Mouse (Mus musculus): Measurements from ENCODE around the gene Crim1. TPM values are rescaled to one million over a fixed set of nuclear protein-coding genes. Genes with fewer than 3 reads are reported as not detected.

Gene Crim1
- polyA plus RNA-seq, 1 experiment from 2014 or later: 3.5 TPM

GRCm38 (mm10) chr17:78232703-78233102, 32.7 kb downstream of the Crim1 start:
- 88% methylated on average over 13 of the region's 13 CpGs for WGBS
- Histone ChIP-seq H3K36me3 (ENCODE audit: control insufficient read depth, insufficient read depth, low read length) (no peaks in the 10 kb centered on the region), H3K9me3 (ENCODE audit: control insufficient read depth, low read length) (no peaks in the 10 kb centered on the region), H3K27me3 (ENCODE audit: control insufficient read depth, insufficient read depth, low read length) (no peaks in the 10 kb centered on the region), H3K4me2 (ENCODE audit: low read depth, severe bottlenecking) (no peak overlapping the region), H3K4me1 (ENCODE audit: control insufficient read depth, insufficient read depth, low read length) (no peaks in the 10 kb centered on the region), H3K27ac (replicated peaks; ENCODE audit: low read depth, low read length) (no peak overlapping the region), H3K4me3 (ENCODE audit: low read depth, low read length) (no peak overlapping the region), H3K9ac (ENCODE audit: low read length) (no peak overlapping the region)
- DNase-seq (ENCODE audit: low spot score): no peak
- no peak for ATAC-seq (ENCODE audit: insufficient number of reproducible peaks, low FRiP score, low TSS enrichment, low read depth)

GRCm38 (mm10) chr17:78233873-78234272, 33.8 kb downstream of the Crim1 start:
- H3K27ac ChIP-seq (replicated peaks; ENCODE audit: low read depth, low read length): no peak overlapping the region
- WGBS: 84% methylated on average over 6 of the region's 6 CpGs
- no peaks in the 10 kb centered on the region for H3K4me1 ChIP-seq (ENCODE audit: control insufficient read depth, insufficient read depth, low read length)
- no peak for ATAC-seq (ENCODE audit: insufficient number of reproducible peaks, low FRiP score, low TSS enrichment, low read depth)
- no peak overlapping the region for H3K9ac ChIP-seq (ENCODE audit: low read length)
- H3K4me2 ChIP-seq (ENCODE audit: low read depth, severe bottlenecking): no peak overlapping the region
- H3K36me3 ChIP-seq (ENCODE audit: control insufficient read depth, insufficient read depth, low read length): no peaks in the 10 kb centered on the region
- no peaks in the 10 kb centered on the region for H3K9me3 ChIP-seq (ENCODE audit: control insufficient read depth, low read length)
- DNase-seq (ENCODE audit: low spot score): no peak
- H3K27me3 ChIP-seq (ENCODE audit: control insufficient read depth, insufficient read depth, low read length): no peaks in the 10 kb centered on the region
- no peak overlapping the region for H3K4me3 ChIP-seq (ENCODE audit: low read depth, low read length)

GRCm38 (mm10) chr17:78236126-78236525, 36.1 kb downstream of the Crim1 start:
- 91% methylated on average over 12 of the region's 12 CpGs for WGBS
- Histone ChIP-seq H3K9me3 (ENCODE audit: control insufficient read depth, low read length) (no peaks in the 10 kb centered on the region), H3K4me1 (ENCODE audit: control insufficient read depth, insufficient read depth, low read length) (no peaks in the 10 kb centered on the region), H3K4me2 (ENCODE audit: low read depth, severe bottlenecking) (no peak overlapping the region), H3K4me3 (ENCODE audit: low read depth, low read length) (no peak overlapping the region), H3K27me3 (ENCODE audit: control insufficient read depth, insufficient read depth, low read length) (no peaks in the 10 kb centered on the region), H3K27ac (replicated peaks; ENCODE audit: low read depth, low read length) (no peak overlapping the region), H3K9ac (ENCODE audit: low read length) (no peak overlapping the region), H3K36me3 (ENCODE audit: control insufficient read depth, insufficient read depth, low read length) (no peaks in the 10 kb centered on the region)
- DNase-seq (ENCODE audit: low spot score): no peak
- no peak for ATAC-seq (ENCODE audit: insufficient number of reproducible peaks, low FRiP score, low TSS enrichment, low read depth)

- Histone ChIP-seq H3K4me2 (ENCODE audit: low read depth, severe bottlenecking) (no peak overlapping the region), H3K27me3 (ENCODE audit: control insufficient read depth, insufficient read depth, low read length) (no peaks in the 10 kb centered on the region), H3K9ac (ENCODE audit: low read length) (no peak overlapping the region), H3K36me3 (ENCODE audit: control insufficient read depth, insufficient read depth, low read length) (no peaks in the 10 kb centered on the region), H3K4me3 (ENCODE audit: low read depth, low read length) (no peak overlapping the region), H3K27ac (replicated peaks; ENCODE audit: low read depth, low read length) (no peak overlapping the region), H3K9me3 (ENCODE audit: control insufficient read depth, low read length) (no peaks in the 10 kb centered on the region), H3K4me1 (ENCODE audit: control insufficient read depth, insufficient read depth, low read length) (no peaks in the 10 kb centered on the region; the same call in 1 of the 2 replicates)
- no peak for ATAC-seq (ENCODE audit: insufficient number of reproducible peaks, low FRiP score, low TSS enrichment, low read depth)
- WGBS: 94% methylated on average over 13 of the region's 13 CpGs
- DNase-seq (ENCODE audit: low spot score): no peak
These were observed 37.9 kb downstream of the Crim1 start for GRCm38 (mm10) chr17:78237954-78238353.

- Histone ChIP-seq H3K4me1 (ENCODE audit: control insufficient read depth, insufficient read depth, low read length) (peaks cover 3% of the 10 kb centered on the region), H3K9ac (ENCODE audit: low read length) (no peak overlapping the region), H3K27ac (replicated peaks; ENCODE audit: low read depth, low read length) (no peak overlapping the region), H3K4me3 (ENCODE audit: low read depth, low read length) (no peak overlapping the region), H3K27me3 (ENCODE audit: control insufficient read depth, insufficient read depth, low read length) (no peaks in the 10 kb centered on the region), H3K4me2 (ENCODE audit: low read depth, severe bottlenecking) (no peak overlapping the region), H3K9me3 (ENCODE audit: control insufficient read depth, low read length) (no peaks in the 10 kb centered on the region), H3K36me3 (ENCODE audit: control insufficient read depth, insufficient read depth, low read length) (no peaks in the 10 kb centered on the region)
- DNase-seq (ENCODE audit: low spot score): no peak
- ATAC-seq (ENCODE audit: insufficient number of reproducible peaks, low FRiP score, low TSS enrichment, low read depth): no peak
- 91% methylated on average over 4 of the region's 4 CpGs for WGBS
These were observed 40.1 kb downstream of the Crim1 start for GRCm38 (mm10) chr17:78240161-78240560.

GRCm38 (mm10) chr17:78241238-78241637, 41.2 kb downstream of the Crim1 start:
- 28% methylated on average over 7 of the region's 7 CpGs for WGBS
- H3K27ac ChIP-seq (replicated peaks; ENCODE audit: low read depth, low read length): no peak overlapping the region
- no peak overlapping the region for H3K4me2 ChIP-seq (ENCODE audit: low read depth, severe bottlenecking)
- DNase-seq (ENCODE audit: low spot score) (no peak), ATAC-seq (ENCODE audit: insufficient number of reproducible peaks, low FRiP score, low TSS enrichment, low read depth) (no peak)
- H3K9ac ChIP-seq (ENCODE audit: low read length): no peak overlapping the region
- H3K9me3 ChIP-seq (ENCODE audit: control insufficient read depth, low read length): no peaks in the 10 kb centered on the region
- no peaks in the 10 kb centered on the region for H3K36me3 ChIP-seq (ENCODE audit: control insufficient read depth, insufficient read depth, low read length)
- H3K4me3 ChIP-seq (ENCODE audit: low read depth, low read length): no peak overlapping the region
- peaks cover 10% of the 10 kb centered on the region for H3K4me1 ChIP-seq (ENCODE audit: control insufficient read depth, insufficient read depth, low read length)
- no peaks in the 10 kb centered on the region for H3K27me3 ChIP-seq (ENCODE audit: control insufficient read depth, insufficient read depth, low read length)

GRCm38 (mm10) chr17:78244752-78245151, 44.7 kb downstream of the Crim1 start:
- no peaks in the 10 kb centered on the region for H3K27me3 ChIP-seq (ENCODE audit: control insufficient read depth, insufficient read depth, low read length)
- H3K4me3 ChIP-seq (ENCODE audit: low read depth, low read length): no peak overlapping the region
- no peak overlapping the region for H3K9ac ChIP-seq (ENCODE audit: low read length)
- H3K36me3 ChIP-seq (ENCODE audit: control insufficient read depth, insufficient read depth, low read length): no peaks in the 10 kb centered on the region
- no peak overlapping the region for H3K27ac ChIP-seq (replicated peaks; ENCODE audit: low read depth, low read length)
- no peak overlapping the region for H3K4me2 ChIP-seq (ENCODE audit: low read depth, severe bottlenecking)
- H3K4me1 ChIP-seq (ENCODE audit: control insufficient read depth, insufficient read depth, low read length): peaks cover 10% of the 10 kb centered on the region
- whole genome bisulfite sequencing: 84% methylated on average over 6 of the region's 6 CpGs
- no peaks in the 10 kb centered on the region for H3K9me3 ChIP-seq (ENCODE audit: control insufficient read depth, low read length)
- no peak for ATAC-seq (ENCODE audit: insufficient number of reproducible peaks, low FRiP score, low TSS enrichment, low read depth)
- no peak for DNase-seq (ENCODE audit: low spot score)

GRCm38 (mm10) chr17:78245444-78245843, 45.4 kb downstream of the Crim1 start:
- WGBS: 55% methylated on average over 4 of the region's 4 CpGs
- no peak overlapping the region for H3K9ac ChIP-seq (ENCODE audit: low read length)
- H3K4me1 ChIP-seq (ENCODE audit: control insufficient read depth, insufficient read depth, low read length): peaks cover 10% of the 10 kb centered on the region
- H3K36me3 ChIP-seq (ENCODE audit: control insufficient read depth, insufficient read depth, low read length): no peaks in the 10 kb centered on the region
- ATAC-seq (ENCODE audit: insufficient number of reproducible peaks, low FRiP score, low TSS enrichment, low read depth): no peak
- H3K27ac ChIP-seq (replicated peaks; ENCODE audit: low read depth, low read length): 0 out of 2 replicates have a peak overlapping the region, but pooled peaks have one; percentile 31
- H3K9me3 ChIP-seq (ENCODE audit: control insufficient read depth, low read length): no peaks in the 10 kb centered on the region
- no peak overlapping the region for H3K4me3 ChIP-seq (ENCODE audit: low read depth, low read length)
- DNase-seq (ENCODE audit: low spot score): no peak
- no peaks in the 10 kb centered on the region for H3K27me3 ChIP-seq (ENCODE audit: control insufficient read depth, insufficient read depth, low read length)
- H3K4me2 ChIP-seq (ENCODE audit: low read depth, severe bottlenecking): no peak overlapping the region

- Histone ChIP-seq H3K36me3 (ENCODE audit: control insufficient read depth, insufficient read depth, low read length) (no peaks in the 10 kb centered on the region), H3K4me2 (ENCODE audit: low read depth, severe bottlenecking) (no peak overlapping the region), H3K27me3 (ENCODE audit: control insufficient read depth, insufficient read depth, low read length) (no peaks in the 10 kb centered on the region), H3K4me1 (ENCODE audit: control insufficient read depth, insufficient read depth, low read length) (peaks cover 10% of the 10 kb centered on the region), H3K9ac (ENCODE audit: low read length) (no peak overlapping the region), H3K27ac (replicated peaks; ENCODE audit: low read depth, low read length) (no peak overlapping the region), H3K9me3 (ENCODE audit: control insufficient read depth, low read length) (no peaks in the 10 kb centered on the region), H3K4me3 (ENCODE audit: low read depth, low read length) (no peak overlapping the region)
- no peak for ATAC-seq (ENCODE audit: insufficient number of reproducible peaks, low FRiP score, low TSS enrichment, low read depth)
- no peak for DNase-seq (ENCODE audit: low spot score)
- 57% methylated on average over 11 of the region's 11 CpGs for WGBS
These were observed 46.8 kb downstream of the Crim1 start for GRCm38 (mm10) chr17:78246634-78247383.
